Mouse (Mus musculus) olfactory bulb, adult 2 months (tissue): Measurements from ENCODE around the gene Zfp467. TPM values are rescaled to one million over a fixed set of nuclear protein-coding genes. Genes with fewer than 3 reads are reported as not detected.

Experiments
- H3K27ac ChIP-seq: fragments of 200-500 bp; 2 replicates; pipeline ENCODE4 v1.5.1; 2012; ENCODE audit warnings: low read depth, low read length; ENCODE audit not compliant: insufficient read depth
- H3K4me1 ChIP-seq: fragments of 200-500 bp; 2 replicates; pipeline ENCODE4 v1.6.1; 2012; ENCODE audit warnings: low read length; ENCODE audit not compliant: control insufficient read depth, insufficient read depth
- H3K4me3 ChIP-seq: fragments of 200-500 bp; 2 replicates; pipeline ENCODE4 v1.5.1; 2012; ENCODE audit warnings: mild to moderate bottlenecking, low read depth, low read length, moderate library complexity; ENCODE audit not compliant: insufficient read depth
- CTCF ChIP-seq: fragments of 200-500 bp; IDR thresholded peaks from 2 replicates; pipeline ENCODE4 v1.5.1; 2012; ENCODE audit warnings: low read depth, mild to moderate bottlenecking, low read length, moderate library complexity; ENCODE audit not compliant: insufficient read depth
- POLR2A ChIP-seq: fragments of 200-500 bp; IDR thresholded peaks from 2 replicates; pipeline ENCODE4 v1.6.1; 2012; ENCODE audit warnings: mild to moderate bottlenecking, low read depth, low read length, moderate library complexity; ENCODE audit not compliant: insufficient read depth
- WGBS: fragments of 180-500 bp; shearing (Covaris S2); methylation state at CpG from one replicate; pipeline ENCODE4 v1.1.7; 2018; 5-methylcytosine and 5-hydroxymethylcytosine counted together
- polyA plus RNA-seq: library from polyadenylated mRNA; stranded (reverse); fragments of >200 nt; gene quantifications from 2 replicates; pipeline ENCODE4 v1.2.4, GENCODE M21; 2012; ENCODE audit warnings: low replicate concordance; ENCODE audit not compliant: missing spikeins, insufficient read depth, insufficient read length

The Zfp467 gene
- polyA plus RNA-seq, 1 experiment, result not detected

DNA sequence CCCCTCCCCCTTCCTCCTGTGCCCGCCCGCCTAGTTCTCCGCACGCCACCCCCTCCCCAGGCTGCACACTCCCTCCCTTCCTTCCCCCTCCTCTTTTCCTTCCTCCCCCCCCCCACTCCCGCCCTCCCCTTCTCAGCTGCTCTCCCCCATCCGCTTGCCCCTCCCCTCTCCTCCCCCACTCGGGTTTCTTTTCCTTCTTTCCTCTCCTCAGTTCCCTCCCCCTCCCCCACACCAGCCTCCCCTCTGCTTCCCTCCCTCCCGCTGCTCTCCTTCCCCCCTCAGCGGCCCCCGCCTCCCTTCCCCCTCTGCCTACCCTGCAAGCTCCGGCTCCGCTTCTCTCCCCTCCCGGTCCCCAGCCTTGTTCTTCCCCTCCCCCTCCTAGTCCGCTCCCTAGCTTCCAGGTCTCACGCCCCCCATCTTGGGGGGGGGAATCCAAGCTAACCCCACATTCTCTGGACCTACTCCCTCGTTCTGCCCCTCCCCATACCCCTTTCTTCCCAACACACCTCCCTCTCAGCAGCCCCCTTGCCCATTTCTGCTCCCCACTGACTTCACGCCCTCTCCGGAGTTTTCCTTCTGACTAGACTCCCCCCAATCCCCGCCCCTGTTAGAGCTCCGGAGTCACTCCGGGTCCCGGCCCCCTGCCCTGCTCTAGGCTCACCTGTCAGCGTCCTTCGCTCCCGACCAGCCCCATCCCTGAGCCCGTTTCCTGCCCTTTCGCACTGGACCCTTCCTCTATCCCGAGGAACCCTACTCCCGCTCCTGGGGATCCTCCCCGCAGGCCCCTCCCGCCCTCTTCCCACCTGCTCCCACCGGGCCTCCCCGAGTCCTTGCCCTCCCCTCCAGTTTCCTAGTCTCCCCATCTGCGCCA, 1.1 kb downstream of the Zfp467 start:
- TF ChIP-seq POLR2A, result no peak
- TF ChIP-seq CTCF, result no peak
- 1% methylated on average over 30 of the region's 34 CpGs for WGBS
- H3K4me3 ChIP-seq, result peak overlapping the region; percentile 82
- H3K4me1 ChIP-seq, result peaks cover 16% of the 10 kb centered on the region; the same call in 1 of the 2 replicates
- H3K27ac ChIP-seq, result peak overlapping the region; percentile 95

DNA sequence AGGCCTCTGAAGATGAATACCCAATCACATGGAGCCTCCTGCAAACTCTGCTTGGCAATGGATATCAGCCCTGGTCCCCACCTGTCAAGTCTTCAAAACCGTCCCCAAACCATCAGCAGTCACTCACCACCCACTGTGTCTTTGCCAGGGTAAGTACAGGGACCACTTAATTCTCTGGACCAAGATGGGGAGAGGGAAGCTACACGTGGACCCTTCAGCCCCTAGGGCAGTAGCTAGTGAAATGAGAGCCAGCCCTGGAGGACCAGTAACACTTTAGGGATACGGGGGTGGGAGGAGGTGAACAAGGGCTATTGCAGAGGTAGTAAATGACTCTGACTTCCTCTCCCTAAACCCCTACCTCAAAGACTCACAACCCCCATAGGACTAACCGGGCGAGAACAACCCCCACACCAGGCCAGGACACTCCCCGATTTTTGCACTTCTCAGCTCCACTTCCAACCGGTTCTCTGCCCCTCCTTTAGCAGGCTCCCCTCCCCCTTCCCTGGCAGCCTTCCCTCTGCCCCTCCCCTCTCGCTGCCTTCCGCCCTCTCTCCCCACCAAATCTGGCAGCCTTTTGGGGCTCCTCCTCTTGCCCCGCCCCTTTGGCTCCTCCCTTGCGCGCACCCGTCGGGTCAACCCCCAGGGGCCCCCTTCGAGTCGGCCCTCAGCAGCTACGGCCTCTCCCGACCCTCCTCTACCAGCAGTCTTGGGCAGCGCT, 1.9 kb downstream of the Zfp467 start:
- WGBS, result 3% methylated on average over 19 of the region's 19 CpGs
- TF ChIP-seq CTCF (no peak), POLR2A (no peak)
- H3K4me1 ChIP-seq, result peaks cover 20% of the 10 kb centered on the region; the same call in 1 of the 2 replicates
- H3K27ac ChIP-seq, result peak overlapping the region; percentile 38; the same call in 1 of the 2 replicates
- peak overlapping the region; percentile 82 for H3K4me3 ChIP-seq

DNA sequence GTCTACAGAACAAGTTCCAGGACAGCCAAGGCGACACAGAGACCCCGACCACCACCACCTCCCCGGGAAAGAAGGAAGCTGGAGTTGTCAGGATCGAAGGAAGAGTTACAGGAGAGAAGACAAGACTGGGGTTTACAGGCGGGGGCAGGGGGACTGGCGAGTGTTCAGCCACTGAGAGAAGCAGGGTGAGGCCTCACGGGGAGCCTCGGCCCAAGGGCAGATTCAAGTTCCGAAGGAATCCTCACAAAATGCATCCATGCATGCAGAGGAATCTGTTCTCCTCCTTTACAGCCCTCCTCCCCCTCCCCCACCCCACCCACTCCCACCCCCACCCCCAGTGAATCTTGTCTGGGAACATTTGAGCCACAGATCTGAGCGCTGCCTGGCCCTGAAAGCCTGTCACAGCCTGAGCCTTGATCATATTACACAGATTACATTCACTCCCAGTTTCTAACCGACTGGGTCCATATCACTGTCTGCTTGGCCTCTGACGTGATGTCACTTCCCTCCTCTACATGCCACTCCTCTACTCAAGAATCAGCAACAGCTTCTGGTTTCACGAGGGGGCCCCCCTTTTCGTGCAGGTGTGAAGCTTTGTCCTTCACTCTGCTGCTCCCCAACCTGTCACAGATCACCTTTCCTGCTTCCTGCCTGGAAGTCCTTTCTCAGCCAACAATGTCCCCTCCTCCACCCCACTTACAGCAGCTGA, 5.2 kb downstream of the Zfp467 start:
- TF ChIP-seq POLR2A (no peak), CTCF (no peak)
- 58% methylated on average over 14 of the region's 14 CpGs for WGBS
- no peak overlapping the region for H3K27ac ChIP-seq
- peaks cover 27% of the 10 kb centered on the region for H3K4me1 ChIP-seq
- H3K4me3 ChIP-seq, result no peak overlapping the region

DNA sequence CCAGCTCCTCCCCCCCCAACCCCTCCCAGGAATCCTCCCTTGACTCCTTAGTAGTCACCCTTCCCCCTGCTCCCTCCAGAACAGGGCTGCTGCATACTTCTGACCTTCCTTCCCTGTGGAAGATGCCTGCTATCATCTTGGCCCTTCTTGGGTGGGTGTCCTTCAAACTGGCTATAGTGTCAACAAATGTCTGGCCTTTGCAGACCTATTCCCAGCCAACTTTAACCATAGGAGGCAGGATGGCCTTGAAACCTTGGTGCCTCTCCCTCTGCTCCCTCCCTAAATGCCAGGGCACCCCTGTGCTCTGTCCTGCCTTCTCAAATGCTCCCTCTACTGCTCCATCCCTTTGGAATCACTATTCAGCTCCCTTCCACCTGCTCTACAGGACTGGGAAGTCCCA, 6.0 kb downstream of the Zfp467 start:
- Histone ChIP-seq H3K4me3 (no peak overlapping the region), H3K27ac (no peak overlapping the region), H3K4me1 (peaks cover 31% of the 10 kb centered on the region)
- no peak for TF ChIP-seq CTCF
- TF ChIP-seq POLR2A, result no peak

DNA sequence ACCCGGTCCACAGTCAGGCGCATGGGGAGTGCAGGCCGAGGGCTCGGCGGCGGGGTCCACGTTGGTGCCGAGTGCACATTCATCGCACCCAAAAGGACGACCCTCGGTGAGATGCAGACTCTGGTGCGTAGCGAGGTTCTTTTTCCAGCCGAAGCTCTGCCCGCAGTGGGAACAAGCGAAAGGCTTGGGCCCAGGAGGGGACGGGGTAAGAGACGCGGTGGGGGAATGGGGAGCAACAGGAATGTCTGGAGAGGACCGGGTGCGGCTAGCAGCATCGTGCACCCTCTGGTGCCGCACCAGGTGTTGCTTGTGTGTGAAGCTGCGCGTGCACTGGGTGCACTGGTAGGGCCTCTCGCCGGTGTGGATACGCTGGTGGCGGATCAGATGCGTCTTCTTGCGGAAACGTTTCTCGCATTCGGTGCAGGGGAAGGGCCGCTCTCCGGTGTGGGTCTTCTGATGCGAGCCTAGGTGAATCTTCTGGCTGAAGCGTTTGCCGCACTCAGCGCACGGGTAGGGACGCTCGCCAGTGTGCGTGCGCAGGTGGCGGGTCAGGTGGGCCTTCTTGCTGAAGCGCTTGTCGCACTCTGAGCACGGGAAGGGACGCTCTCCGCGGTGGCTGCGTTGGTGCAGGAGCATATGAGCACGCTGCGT, 7.0 kb downstream of the Zfp467 start:
- Histone ChIP-seq H3K4me3 (no peak overlapping the region), H3K4me1 (peaks cover 26% of the 10 kb centered on the region), H3K27ac (no peak overlapping the region)
- no peak for TF ChIP-seq CTCF
- TF ChIP-seq POLR2A, result no peak
- 73% methylated on average over 55 of the region's 55 CpGs for WGBS

DNA sequence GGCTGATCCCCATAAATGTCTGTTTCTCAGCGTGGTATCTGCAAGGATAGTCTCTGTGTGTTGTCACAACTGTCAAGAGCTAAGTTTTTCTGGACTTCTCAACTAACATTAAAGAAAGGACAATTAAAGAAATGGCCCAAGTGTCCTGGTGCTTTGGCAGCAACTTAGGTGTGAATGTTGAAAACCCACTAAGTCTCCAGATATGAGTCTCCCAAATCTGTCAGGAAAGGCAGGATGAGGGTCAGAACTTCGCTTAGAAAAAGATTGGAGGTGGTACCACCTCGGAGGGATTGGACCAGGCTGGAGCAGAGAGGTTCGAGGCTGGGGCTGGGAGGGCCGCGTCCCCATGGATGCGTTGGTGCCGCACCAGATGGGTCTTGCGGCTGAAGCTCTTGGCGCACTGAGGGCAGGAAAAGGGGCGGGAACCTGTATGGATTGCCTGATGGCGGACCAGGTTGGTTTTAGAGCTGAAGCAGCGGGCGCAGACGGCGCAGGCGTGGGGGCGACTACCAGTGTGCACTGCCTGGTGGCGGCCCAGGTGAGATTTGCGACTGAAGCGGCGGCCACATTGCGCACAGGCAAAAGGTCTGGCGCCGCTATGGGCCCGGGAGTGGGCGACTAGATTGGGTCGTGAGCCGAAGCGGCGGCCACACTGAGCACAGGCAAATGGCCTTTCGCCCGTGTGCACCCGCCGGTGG, 7.8 kb downstream of the Zfp467 start:
- no peak overlapping the region for H3K27ac ChIP-seq
- H3K4me3 ChIP-seq, result no peak overlapping the region
- TF ChIP-seq POLR2A (no peak), CTCF (no peak)
- WGBS, result 83% methylated on average over 35 of the region's 35 CpGs
- peaks cover 21% of the 10 kb centered on the region for H3K4me1 ChIP-seq

DNA sequence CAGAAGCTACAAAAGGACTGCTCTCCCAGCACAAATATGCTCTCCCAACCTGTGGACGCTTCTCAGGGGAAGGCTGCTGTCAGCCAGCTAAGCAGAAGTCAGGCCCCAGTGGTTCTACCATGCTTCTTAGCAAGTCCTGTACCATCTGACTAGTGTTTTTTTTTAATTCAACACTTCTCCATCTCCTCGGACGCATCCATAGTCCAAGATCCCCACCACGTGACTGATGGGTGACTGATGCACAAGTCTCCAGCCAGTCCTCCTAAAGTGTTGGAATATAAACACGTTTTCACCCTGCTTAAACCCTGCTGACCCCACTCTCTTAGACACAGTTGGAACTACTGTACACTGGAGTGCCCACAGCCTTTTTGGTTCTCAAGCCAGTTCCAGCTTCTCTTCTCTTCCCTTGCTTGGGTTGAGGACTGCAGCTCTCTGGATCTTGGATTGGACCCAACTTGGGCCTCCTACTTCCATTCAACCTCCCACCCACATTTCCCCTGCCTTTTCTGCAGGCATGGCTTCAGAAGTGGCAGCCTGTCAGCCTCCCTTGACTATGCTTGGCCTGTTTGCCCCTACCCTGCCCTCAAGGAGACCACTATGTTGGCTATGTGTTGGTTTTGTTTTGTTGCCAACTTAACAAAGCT, 9.8 kb downstream of the Zfp467 start:
- WGBS, result 64% methylated on average over 5 of the region's 5 CpGs
- H3K27ac ChIP-seq, result no peak overlapping the region
- H3K4me3 ChIP-seq, result no peak overlapping the region
- no peak for TF ChIP-seq POLR2A
- no peak for TF ChIP-seq CTCF
- H3K4me1 ChIP-seq, result peaks cover 21% of the 10 kb centered on the region
